Mouse (Mus musculus) fibroblast of lung, adult 2 months (primary cell): ENCODE measurements at regions not wholly inside any gene's neighbourhood (a gene's known extent, or its start where the extent isn't known, plus 50 kb on each side); places are given as distances from the start of the nearest gene placed in this dataset.

Source experiments
- DNase-seq: peaks from one replicate; pipeline ENCODE4 v3.0.0-alpha.2; 2011; ENCODE audit warnings: low read depth

- no peak for DNase-seq
Measured at GRCm38 (mm10) chr1:186376906-186377623, 260.0 kb upstream of the Lyplal1 start.

GRCm38 (mm10) chr1:186374009-186374649, 257.0 kb upstream of the Lyplal1 start:
- no peak for DNase-seq

- DNase-seq, result no peak
Measured at GRCm38 (mm10) chr1:186373386-186373785, 256.3 kb upstream of the Lyplal1 start.

GRCm38 (mm10) chr1:186372770-186373353, 255.8 kb upstream of the Lyplal1 start:
- no peak for DNase-seq

GRCm38 (mm10) chr1:186363356-186363755, 246.2 kb upstream of the Lyplal1 start:
- no peak for DNase-seq

GRCm38 (mm10) chr1:186358011-186358670, 241.0 kb upstream of the Lyplal1 start:
- peak; percentile 49 for DNase-seq

GRCm38 (mm10) chr1:186354742-186355141, 237.6 kb upstream of the Lyplal1 start:
- no peak for DNase-seq

- no peak for DNase-seq
Measured at GRCm38 (mm10) chr1:186354072-186354471, 237.0 kb upstream of the Lyplal1 start.

GRCm38 (mm10) chr1:186350381-186350780, 233.3 kb upstream of the Lyplal1 start:
- no peak for DNase-seq

GRCm38 (mm10) chr1:186349966-186350365, 232.9 kb upstream of the Lyplal1 start:
- no peak for DNase-seq

GRCm38 (mm10) chr1:186347413-186348147, 230.5 kb upstream of the Lyplal1 start:
- DNase-seq, result no peak

- no peak for DNase-seq
Measured at GRCm38 (mm10) chr1:186345449-186345848, 228.3 kb upstream of the Lyplal1 start.

- DNase-seq, result no peak
Measured at GRCm38 (mm10) chr1:186342931-186343506, 225.9 kb upstream of the Lyplal1 start.

- no peak for DNase-seq
Measured at GRCm38 (mm10) chr1:186342391-186342790, 225.3 kb upstream of the Lyplal1 start.

GRCm38 (mm10) chr1:186341878-186342277, 224.8 kb upstream of the Lyplal1 start:
- DNase-seq, result no peak

- no peak for DNase-seq
Measured at GRCm38 (mm10) chr1:186340701-186341100, 223.6 kb upstream of the Lyplal1 start.

GRCm38 (mm10) chr1:186317285-186317684, 200.2 kb upstream of the Lyplal1 start:
- DNase-seq, result no peak

GRCm38 (mm10) chr1:186314180-186314579, 197.1 kb upstream of the Lyplal1 start:
- DNase-seq, result no peak

GRCm38 (mm10) chr1:186312698-186313097, 195.6 kb upstream of the Lyplal1 start:
- no peak for DNase-seq

GRCm38 (mm10) chr1:186312008-186312407, 194.9 kb upstream of the Lyplal1 start:
- DNase-seq, result no peak

- DNase-seq, result peak; percentile 25
Measured at GRCm38 (mm10) chr1:186307627-186308026, 190.5 kb upstream of the Lyplal1 start.

- DNase-seq, result no peak
Measured at GRCm38 (mm10) chr1:186297464-186297863, 180.4 kb upstream of the Lyplal1 start.
